Mouse (Mus musculus): ENCODE data around the gene Gpc5. TPM values are rescaled to one million over a fixed set of nuclear protein-coding genes. Genes with fewer than 3 reads are reported as not detected.

Gene Gpc5
- total and polyA plus RNA-seq, 2 experiments from 2014 or later = 13.8 to 23.0 TPM

DNA sequence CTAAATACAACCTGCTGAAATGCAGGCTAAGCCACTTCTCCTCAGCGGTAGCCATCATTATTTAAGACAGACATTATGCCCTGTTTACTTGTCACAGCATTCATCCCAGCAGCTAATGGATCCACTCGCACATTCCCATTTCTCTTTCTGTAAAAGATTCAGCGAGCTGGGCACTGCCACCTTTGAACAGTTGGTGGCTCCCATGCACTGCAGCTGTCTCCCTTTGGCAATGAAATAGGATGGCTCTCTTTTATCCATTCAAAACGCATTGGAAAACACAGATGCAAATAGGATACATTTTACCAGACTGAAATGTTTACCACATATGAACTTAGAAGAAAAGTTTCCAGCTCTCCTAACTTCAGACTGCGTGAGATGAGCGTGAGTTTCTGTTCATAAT is 21.5 kb upstream of the Gpc5 start:
- 28% methylated on average over 6 of the region's 6 CpGs for WGBS
- Histone ChIP-seq H3K27me3 (ENCODE audit: insufficient read depth, low read length) (no peaks in the 10 kb centered on the region), H3K27ac (ENCODE audit: low read depth, low read length) (no peak overlapping the region)

DNA sequence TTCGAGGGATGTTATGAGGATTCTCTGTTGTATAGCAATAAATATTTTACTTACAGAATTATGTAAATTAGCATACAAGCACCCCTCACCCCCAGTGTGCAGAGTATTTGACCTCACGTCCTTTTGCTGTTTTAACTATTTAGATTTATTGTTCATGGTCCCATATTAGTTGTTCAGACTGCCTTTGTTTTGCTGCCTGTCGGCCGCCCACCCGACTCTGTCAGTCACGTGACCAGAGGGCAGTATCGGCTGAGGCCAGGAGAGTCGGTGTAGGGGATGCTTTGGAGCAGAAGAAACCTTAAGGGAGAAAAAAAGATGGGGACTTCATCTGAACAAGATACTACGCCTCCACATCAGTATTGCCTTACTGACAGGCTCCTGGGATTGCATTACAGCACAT is 14.7 kb upstream of the Gpc5 start:
- DNase-seq (ENCODE audit: low spot score) = no peak
- Histone ChIP-seq H3K27ac (ENCODE audit: low read depth, low read length) (no peak overlapping the region), H3K4me2 (ENCODE audit: low read depth, low read length, poor library complexity, severe bottlenecking) (no peak overlapping the region), H3K9ac (replicated peaks; ENCODE audit: low read length, poor library complexity, severe bottlenecking) (no peak overlapping the region), H3K4me3 (ENCODE audit: low read depth, low read length) (no peak overlapping the region), H3K27me3 (ENCODE audit: insufficient read depth, low read length) (no peaks in the 10 kb centered on the region), H3K36me3 (ENCODE audit: insufficient read depth, low read length) (no peaks in the 10 kb centered on the region), H3K9me3 (ENCODE audit: low read length) (no peaks in the 10 kb centered on the region), H3K4me1 (ENCODE audit: insufficient read depth, low read length) (no peaks in the 10 kb centered on the region)
- ATAC-seq (ENCODE audit: low FRiP score) = no peak
- 54% methylated on average over 9 of the region's 9 CpGs for WGBS
- TF ChIP-seq CTCF (IDR thresholded peaks at IDR 0.05) = no peak

More for the DNA sequence above, 21.5 kb upstream of the Gpc5 start:
- ATAC-seq (ENCODE audit: low FRiP score) (peak; percentile 47; the same call in 1 of the 2 replicates), DNase-seq (ENCODE audit: low spot score) (peak; percentile 76)
- H3K9me3 ChIP-seq (ENCODE audit: low read length) = no peaks in the 10 kb centered on the region
- peak; percentile 97 for TF ChIP-seq CTCF (IDR thresholded peaks at IDR 0.05)
- H3K4me3 ChIP-seq (ENCODE audit: low read depth, low read length) = no peak overlapping the region
- no peaks in the 10 kb centered on the region for H3K36me3 ChIP-seq (ENCODE audit: insufficient read depth, low read length)
- no peak overlapping the region for H3K4me2 ChIP-seq (ENCODE audit: low read depth, low read length, poor library complexity, severe bottlenecking)
- no peak overlapping the region for H3K9ac ChIP-seq (replicated peaks; ENCODE audit: low read length, poor library complexity, severe bottlenecking)
- no peaks in the 10 kb centered on the region for H3K4me1 ChIP-seq (ENCODE audit: insufficient read depth, low read length)

DNA sequence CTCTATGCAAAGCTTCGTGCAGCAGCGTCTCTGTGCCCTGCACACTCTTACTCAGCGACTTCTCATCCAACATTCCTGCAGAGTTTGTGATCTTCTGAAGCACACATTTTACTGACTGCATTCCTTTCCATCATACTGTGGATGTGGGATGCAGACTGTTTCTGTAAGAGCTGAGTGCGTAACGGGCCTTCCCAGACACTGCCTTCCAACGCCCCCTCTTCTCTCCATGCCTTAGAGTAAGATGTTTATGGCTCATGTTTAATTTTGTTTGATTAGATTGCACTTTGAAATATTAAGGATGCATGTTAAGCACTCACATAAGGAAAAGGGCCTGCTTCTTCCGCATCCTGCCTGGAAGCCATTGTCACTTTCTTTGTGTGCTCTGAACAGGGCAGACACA is 14.0 kb upstream of the Gpc5 start:
- ATAC-seq (ENCODE audit: low FRiP score) (no peak), DNase-seq (ENCODE audit: low spot score) (no peak)
- TF ChIP-seq CTCF (IDR thresholded peaks at IDR 0.05) = no peak
- no peaks in the 10 kb centered on the region for H3K9me3 ChIP-seq (ENCODE audit: low read length)
- H3K9ac ChIP-seq (replicated peaks; ENCODE audit: low read length, poor library complexity, severe bottlenecking) = no peak overlapping the region
- H3K36me3 ChIP-seq (ENCODE audit: insufficient read depth, low read length) = no peaks in the 10 kb centered on the region
- no peaks in the 10 kb centered on the region for H3K4me1 ChIP-seq (ENCODE audit: insufficient read depth, low read length)
- WGBS = 84% methylated on average over 7 of the region's 7 CpGs
- H3K27ac ChIP-seq (ENCODE audit: low read depth, low read length) = no peak overlapping the region
- no peaks in the 10 kb centered on the region for H3K27me3 ChIP-seq (ENCODE audit: insufficient read depth, low read length)
- no peak overlapping the region for H3K4me3 ChIP-seq (ENCODE audit: low read depth, low read length)
- H3K4me2 ChIP-seq (ENCODE audit: low read depth, low read length, poor library complexity, severe bottlenecking) = no peak overlapping the region

DNA sequence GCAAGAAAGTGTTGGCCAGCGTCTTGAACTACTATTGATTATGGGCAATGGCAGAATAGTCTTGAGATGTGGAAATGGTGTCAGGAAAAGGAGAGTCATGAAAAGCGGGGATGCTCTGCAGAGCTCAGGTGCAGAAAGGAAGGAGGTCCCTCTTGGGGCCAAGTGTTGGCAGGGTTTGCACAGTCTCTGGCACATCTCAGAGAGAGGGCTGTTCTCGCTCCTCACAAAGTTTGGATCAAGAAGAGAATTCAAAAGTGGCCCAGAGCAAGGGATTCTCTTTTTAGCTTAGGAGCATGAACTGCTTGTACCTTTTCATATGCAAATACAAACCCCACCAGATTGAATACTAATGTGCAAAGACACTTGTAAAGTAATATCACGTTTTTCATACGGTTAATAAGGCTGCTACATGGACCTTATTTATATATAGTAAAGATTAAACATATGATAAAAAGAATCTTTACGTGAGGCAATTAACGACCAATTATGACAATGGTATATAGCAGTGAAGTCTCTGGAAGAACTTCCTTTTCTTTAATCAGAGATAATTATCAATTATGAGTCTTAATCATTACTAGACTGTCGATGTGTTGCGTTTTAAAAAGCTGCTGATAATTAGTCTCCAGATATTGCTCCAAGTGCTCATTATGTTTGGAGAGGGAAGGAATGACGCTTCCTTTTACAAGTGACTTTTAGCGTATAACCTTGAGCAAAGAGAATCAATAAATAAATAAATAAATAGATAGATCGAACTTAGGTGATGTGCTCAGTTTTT is 10.1 kb upstream of the Gpc5 start:
- no peak overlapping the region for H3K9ac ChIP-seq (replicated peaks; ENCODE audit: low read length, poor library complexity, severe bottlenecking)
- no peaks in the 10 kb centered on the region for H3K4me1 ChIP-seq (ENCODE audit: insufficient read depth, low read length)
- WGBS = 57% methylated on average over 12 of the region's 12 CpGs
- no peaks in the 10 kb centered on the region for H3K36me3 ChIP-seq (ENCODE audit: insufficient read depth, low read length)
- no peak for DNase-seq (ENCODE audit: low spot score)
- no peak overlapping the region for H3K4me2 ChIP-seq (ENCODE audit: low read depth, low read length, poor library complexity, severe bottlenecking)
- no peaks in the 10 kb centered on the region for H3K9me3 ChIP-seq (ENCODE audit: low read length)
- H3K27ac ChIP-seq (ENCODE audit: low read depth, low read length) = no peak overlapping the region
- no peak for TF ChIP-seq CTCF (IDR thresholded peaks at IDR 0.05)
- no peaks in the 10 kb centered on the region for H3K27me3 ChIP-seq (ENCODE audit: insufficient read depth, low read length)
- no peak overlapping the region for H3K4me3 ChIP-seq (ENCODE audit: low read depth, low read length)
- ATAC-seq (ENCODE audit: low FRiP score) = no peak

DNA sequence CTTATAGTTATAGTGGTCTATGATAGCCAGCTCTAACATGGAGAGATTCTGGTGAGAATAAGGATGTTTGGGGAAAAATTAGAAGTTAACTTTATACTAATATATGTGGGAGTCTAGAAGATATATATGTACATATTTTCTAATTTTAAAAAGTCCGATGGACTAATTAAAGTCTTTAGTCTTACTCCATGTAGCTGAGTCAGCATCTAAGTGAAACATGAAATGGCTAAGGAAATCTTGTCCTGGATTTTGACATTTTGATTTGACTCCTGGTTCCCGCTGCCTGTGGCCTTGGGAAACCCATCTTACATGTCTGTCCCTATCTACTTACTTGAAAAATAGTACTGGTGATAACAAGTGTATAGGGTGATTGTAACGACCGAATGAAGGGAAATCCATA is 1.5 kb upstream of the Gpc5 start:
- DNase-seq (ENCODE audit: low spot score) (no peak), ATAC-seq (ENCODE audit: low FRiP score) (no peak)
- Histone ChIP-seq H3K4me1 (ENCODE audit: insufficient read depth, low read length) (peaks cover 3% of the 10 kb centered on the region; the same call in 1 of the 2 replicates), H3K9ac (replicated peaks; ENCODE audit: low read length, poor library complexity, severe bottlenecking) (no peak overlapping the region), H3K4me3 (ENCODE audit: low read depth, low read length) (no peak overlapping the region), H3K4me2 (ENCODE audit: low read depth, low read length, poor library complexity, severe bottlenecking) (no peak overlapping the region), H3K27me3 (ENCODE audit: insufficient read depth, low read length) (peaks cover 3% of the 10 kb centered on the region; the same call in 1 of the 2 replicates), H3K9me3 (ENCODE audit: low read length) (no peaks in the 10 kb centered on the region), H3K27ac (ENCODE audit: low read depth, low read length) (no peak overlapping the region), H3K36me3 (ENCODE audit: insufficient read depth, low read length) (no peaks in the 10 kb centered on the region)
- TF ChIP-seq CTCF (IDR thresholded peaks at IDR 0.05) = no peak
- 95% methylated on average over 4 of the region's 4 CpGs for WGBS

DNA sequence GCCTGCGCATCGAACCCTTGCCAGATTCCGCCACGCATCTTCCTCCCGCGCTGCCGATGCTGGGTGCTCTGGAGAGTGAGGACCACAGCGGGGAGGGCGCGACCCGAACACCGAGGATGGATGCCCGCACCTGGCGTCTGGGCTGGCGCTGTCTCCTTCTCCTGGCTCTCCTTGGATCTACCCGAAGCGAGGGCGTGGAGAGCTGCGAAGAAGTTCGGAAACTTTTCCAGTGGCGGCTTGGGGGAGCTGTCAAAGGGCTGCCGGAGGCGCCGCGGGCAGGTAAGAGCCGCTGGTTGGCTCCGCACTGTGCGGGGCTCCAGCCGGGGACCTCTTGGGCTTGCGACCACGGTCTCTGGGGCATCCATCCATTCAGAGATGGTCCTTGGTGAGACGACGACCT is 495 bp downstream of the Gpc5 start:
- peak overlapping the region; percentile 89 for H3K4me2 ChIP-seq (ENCODE audit: low read depth, low read length, poor library complexity, severe bottlenecking)
- 0% methylated on average over 32 of the region's 33 CpGs for WGBS
- peaks cover 3% of the 10 kb centered on the region; the same call in 1 of the 2 replicates for H3K27me3 ChIP-seq (ENCODE audit: insufficient read depth, low read length)
- peak overlapping the region; percentile 57 for H3K4me3 ChIP-seq (ENCODE audit: low read depth, low read length)
- no peak for TF ChIP-seq CTCF (IDR thresholded peaks at IDR 0.05)
- peak; percentile 72 for ATAC-seq (ENCODE audit: low FRiP score)
- H3K9ac ChIP-seq (replicated peaks; ENCODE audit: low read length, poor library complexity, severe bottlenecking) = peak overlapping the region; percentile 63
- peaks cover 3% of the 10 kb centered on the region; the same call in 1 of the 2 replicates for H3K4me1 ChIP-seq (ENCODE audit: insufficient read depth, low read length)
- no peak for DNase-seq (ENCODE audit: low spot score)
- H3K9me3 ChIP-seq (ENCODE audit: low read length) = no peaks in the 10 kb centered on the region
- no peaks in the 10 kb centered on the region for H3K36me3 ChIP-seq (ENCODE audit: insufficient read depth, low read length)
- H3K27ac ChIP-seq (ENCODE audit: low read depth, low read length) = no peak overlapping the region
